Mouse (Mus musculus) small intestine, adult 2 months (tissue): ENCODE results near the gene Jund.

Experiments
- CTCF ChIP-seq: fragments of 200-500 bp; IDR thresholded peaks from 2 replicates; pipeline ENCODE4 v1.5.1; 2012; ENCODE audit warnings: low read depth, mild to moderate bottlenecking, control low read depth, inconsistent platforms, low read length, moderate library complexity, mixed read lengths; ENCODE audit not compliant: insufficient replicate concordance, insufficient read length; ENCODE audit errors: extremely low read depth
- POLR2A ChIP-seq: fragments of 200-500 bp; IDR thresholded peaks from 2 replicates; pipeline ENCODE4 v1.6.1; 2012; ENCODE audit warnings: low read depth, mild to moderate bottlenecking, control low read depth, inconsistent platforms, low read length, moderate library complexity

- no peak for TF ChIP-seq CTCF
- no peak for TF ChIP-seq POLR2A
Measured at GRCm38 (mm10) chr8:70664631-70665030, 34.1 kb upstream of the Jund start.
